Mouse (Mus musculus) forebrain, postnatal 0 days (tissue): ENCODE data around the gene Rpp38. TPM values are rescaled to one million over a fixed set of nuclear protein-coding genes. Genes with fewer than 3 reads are reported as not detected.

Source experiments
- ATAC-seq: fragments of 200-750 bp; cut with Nextera tagmentation; 2 replicates; pipeline ENCODE4 v1.8.0; 2017; ENCODE audit warnings: mild to moderate bottlenecking, moderate library complexity
- DNase-seq: peaks from one replicate; pipeline ENCODE4 v3.0.0-alpha.2; 2015
- H3K27ac ChIP-seq: fragments of 300-500 bp; sonication (generic); 2 replicates; pipeline ENCODE4 v1.5.1; 2014; ENCODE audit warnings: low read depth, mild to moderate bottlenecking, antibody characterized with exemption, low read length, moderate library complexity, mixed read lengths
- H3K27me3 ChIP-seq: fragments of 300-500 bp; sonication (generic); 2 replicates; pipeline ENCODE4 v1.6.1; 2014; ENCODE audit warnings: mild to moderate bottlenecking, low read length, mixed read lengths; ENCODE audit not compliant: insufficient read depth
- H3K36me3 ChIP-seq: fragments of 300-500 bp; sonication (generic); 2 replicates; pipeline ENCODE4 v1.6.1; 2014; ENCODE audit warnings: mild to moderate bottlenecking, moderate library complexity; ENCODE audit not compliant: insufficient read depth
- H3K4me1 ChIP-seq: fragments of 300-500 bp; sonication (generic); 2 replicates; pipeline ENCODE4 v1.6.1; 2014; ENCODE audit warnings: antibody characterized with exemption; ENCODE audit not compliant: insufficient read depth
- H3K4me2 ChIP-seq: fragments of 300-500 bp; sonication (generic); 2 replicates; pipeline ENCODE4 v1.6.1; 2014; ENCODE audit warnings: low read depth, mild to moderate bottlenecking, moderate library complexity
- H3K4me3 ChIP-seq: fragments of 300-500 bp; sonication (generic); 2 replicates; pipeline ENCODE4 v1.5.1; 2014; ENCODE audit warnings: low read depth, low read length, mixed read lengths
- H3K9ac ChIP-seq: fragments of 300-500 bp; sonication (generic); 2 replicates; pipeline ENCODE4 v1.6.1; 2014; ENCODE audit warnings: mild to moderate bottlenecking
- H3K9me3 ChIP-seq: fragments of 300-500 bp; sonication (generic); 2 replicates; pipeline ENCODE4 v1.6.1; 2016; ENCODE audit warnings: low read length
- CTCF ChIP-seq: sonication (generic); IDR thresholded peaks from 2 replicates; pipeline ENCODE4 v1.5.1; 2016; ENCODE audit warnings: antibody characterized with exemption, control low read depth, low read depth
- WGBS: fragments of 180-500 bp; shearing (Covaris S2); extraction: QIAGEN DNeasy Blood & Tissue Kit; methylation state at CpG from one replicate; pipeline ENCODE4 v1.1.7; 2014; 5-methylcytosine and 5-hydroxymethylcytosine counted together
- polyA plus RNA-seq: library from polyadenylated mRNA; unstranded; fragments of >200 nt; fragmentation: Nextera tagmentation; extraction: Ambion mirVana; gene quantifications from 2 replicates; pipeline ENCODE4 v1.2.1, GENCODE M21; 2015
- total RNA-seq: library from RNA; depleted of rRNA; stranded (reverse); fragments of >200 nt; gene quantifications from 2 replicates; pipeline ENCODE4 v1.2.3, GENCODE M21; 2014; rRNA removed

Rpp38 gene
- total and polyA plus RNA-seq, 2 experiments from 2014 or later = 9.4 to 11.8 TPM

GRCm38 (mm10) chr2:3281311-3281710, 51.1 kb downstream of the Rpp38 start:
- H3K4me1 ChIP-seq = peaks cover 7% of the 10 kb centered on the region
- no peak for TF ChIP-seq CTCF
- H3K36me3 ChIP-seq = no peaks in the 10 kb centered on the region
- no peaks in the 10 kb centered on the region for H3K27me3 ChIP-seq
- ATAC-seq (no peak), DNase-seq (no peak)
- no peak overlapping the region for H3K9ac ChIP-seq
- H3K4me3 ChIP-seq = no peak overlapping the region
- no peak overlapping the region for H3K27ac ChIP-seq
- no peak overlapping the region for H3K4me2 ChIP-seq
- WGBS = 74% methylated on average over 4 of the region's 4 CpGs
- H3K9me3 ChIP-seq = no peaks in the 10 kb centered on the region

Other genes with a start within 250 kb of the Rpp38 start
- gene Fam171a1, start 218.4 kb downstream of the Rpp38 start, total RNA-seq = 43.7 and 53.5 TPM in 2 replicates
- 21.7 and 32.1 TPM in 2 replicates for gene Fam171a1, start 218.4 kb downstream of the Rpp38 start, polyA plus RNA-seq
- gene Nmt2, start 48.4 kb downstream of the Rpp38 start, total RNA-seq = 92.8 and 94.0 TPM in 2 replicates
- gene Nmt2, start 48.4 kb downstream of the Rpp38 start, polyA plus RNA-seq = 80.4 and 101 TPM in 2 replicates
- 4.1 TPM in 1 of 2 replicates, not detected in the other for gene Acbd7, start 3.5 kb upstream of the Rpp38 start, total RNA-seq
- 4.3 and 5.7 TPM in 2 replicates for gene Acbd7, start 3.5 kb upstream of the Rpp38 start, polyA plus RNA-seq
- not detected in 2 replicates for gene Olah, start 64.6 kb upstream of the Rpp38 start, total RNA-seq
- 0.13 TPM in 1 of 2 replicates, not detected in the other for gene Olah, start 64.6 kb upstream of the Rpp38 start, polyA plus RNA-seq
- gene Meig1, start 90.0 kb upstream of the Rpp38 start, total RNA-seq = 6.4 and 13.2 TPM in 2 replicates
- 20.8 and 25.3 TPM in 2 replicates for gene Meig1, start 90.0 kb upstream of the Rpp38 start, polyA plus RNA-seq
- gene Dclre1c, start 91.5 kb upstream of the Rpp38 start, total RNA-seq = 8.6 and 9.5 TPM in 2 replicates
- 4.1 and 6.8 TPM in 2 replicates for gene Dclre1c, start 91.5 kb upstream of the Rpp38 start, polyA plus RNA-seq
- 6.8 and 12.1 TPM in 2 replicates for gene Suv39h2, start 142.4 kb upstream of the Rpp38 start, total RNA-seq
- gene Suv39h2, start 142.4 kb upstream of the Rpp38 start, polyA plus RNA-seq = 7.6 and 8.8 TPM in 2 replicates
- gene Gm45902, start 180.1 kb upstream of the Rpp38 start, total RNA-seq = 8.1 and 10.8 TPM in 2 replicates
- gene Gm45902, start 180.1 kb upstream of the Rpp38 start, polyA plus RNA-seq = 4.8 and 5.3 TPM in 2 replicates
- gene Hspa14, start 180.2 kb upstream of the Rpp38 start, total RNA-seq = 63.1 and 67.0 TPM in 2 replicates
- 49.1 and 50.9 TPM in 2 replicates for gene Hspa14, start 180.2 kb upstream of the Rpp38 start, polyA plus RNA-seq
- 0.71 and 0.92 TPM in 2 replicates for gene Cdnf, start 180.4 kb upstream of the Rpp38 start, total RNA-seq
- gene Cdnf, start 180.4 kb upstream of the Rpp38 start, polyA plus RNA-seq = 0.16 and 0.35 TPM in 2 replicates
- gene Fam107b, start 237.8 kb upstream of the Rpp38 start, total RNA-seq = 60.2 and 63.4 TPM in 2 replicates
- gene Fam107b, start 237.8 kb upstream of the Rpp38 start, polyA plus RNA-seq = 31.2 and 37.1 TPM in 2 replicates